Mouse (Mus musculus): ENCODE measurements at regions not wholly inside any gene's neighbourhood (a gene's known extent, or its start where the extent isn't known, plus 50 kb on each side); places are given as distances from the start of the nearest gene placed in this dataset.

DNA sequence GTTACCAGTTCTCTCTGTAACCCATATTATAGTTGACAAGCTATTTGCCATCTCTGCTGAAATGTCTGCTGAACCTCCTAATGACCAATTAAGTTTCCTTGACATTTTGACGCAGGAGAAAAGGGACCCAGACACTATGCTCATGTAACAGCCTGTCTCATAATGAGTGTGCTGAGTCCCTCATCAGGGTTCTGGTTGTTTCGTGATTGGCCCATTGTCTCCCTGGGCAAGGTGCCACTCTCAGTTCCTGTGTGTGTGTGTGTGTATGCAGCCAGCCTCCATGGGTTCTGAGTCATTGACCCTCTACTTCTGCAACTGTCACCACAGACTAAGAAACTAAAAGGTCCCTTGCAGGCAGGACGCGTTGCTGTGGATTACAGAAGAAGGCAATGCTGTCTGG lies 181.8 kb downstream of the Cd47 start:
- TF ChIP-seq POLR2A (IDR thresholded peaks at IDR 0.05; ENCODE audit: extremely low read depth, insufficient read depth, low read length) = no peak
- TF ChIP-seq CTCF (IDR thresholded peaks at IDR 0.05; ENCODE audit: extremely low read depth, insufficient read depth, low read length) = no peak

Data from cortical plate, adult 2 months (tissue).